Mouse (Mus musculus): Measurements from ENCODE around the gene Sart1.
A peak's percentile ranks its signal among the peaks of the same experiment; 100 is the strongest.
"Not testable (repeated sequence)": the region's sequence is repeated elsewhere in the genome, so short reads cannot be mapped to it uniquely, and the experiment has no call there.

Sart1 gene

GRCm38 (mm10) chr19:5366175-5367052 lies 22.1 kb downstream of the Sart1 start, which contains the start of gene Eif1ad:
TSS of gene Eif1ad (plus strand) at chr19:5366741.
- peak; percentile 95 for DNase-seq

GRCm38 (mm10) chr19:5365751-5366150 lies 22.8 kb downstream of the Sart1 start:
- no peak for DNase-seq

- no peak for DNase-seq
Observed at GRCm38 (mm10) chr19:5364124-5364523, 24.4 kb downstream of the Sart1 start.

GRCm38 (mm10) chr19:5362186-5362585 lies 26.3 kb downstream of the Sart1 start:
- no peak for DNase-seq

- DNase-seq = no peak
Observed at GRCm38 (mm10) chr19:5356080-5356479, 32.4 kb downstream of the Sart1 start.

- no peak for DNase-seq
Observed at GRCm38 (mm10) chr19:5353609-5354008, 34.9 kb downstream of the Sart1 start.

GRCm38 (mm10) chr19:5349502-5349873 lies 39.0 kb downstream of the Sart1 start, which contains the start of gene Cst6:
TSS of gene Cst6 (minus strand) at chr19:5349574.
- DNase-seq = not testable (repeated sequence)

GRCm38 (mm10) chr19:5348526-5349501 lies 39.7 kb downstream of the Sart1 start:
- peak; percentile 43 for DNase-seq

- DNase-seq = no peak
Observed at GRCm38 (mm10) chr19:5348064-5348463, 40.4 kb downstream of the Sart1 start.

- no peak for DNase-seq
Observed at GRCm38 (mm10) chr19:5345297-5346131, 43.0 kb downstream of the Sart1 start.

GRCm38 (mm10) chr19:5341360-5341759 lies 47.1 kb downstream of the Sart1 start:
- no peak for DNase-seq

- DNase-seq = peak; percentile 50
Observed at GRCm38 (mm10) chr19:5337975-5338374, 50.5 kb downstream of the Sart1 start.

GRCm38 (mm10) chr19:5335441-5335840 lies 53.1 kb downstream of the Sart1 start, which contains the start of gene Catsper1:
TSS of gene Catsper1 (plus strand) at chr19:5335741.
- no peak for DNase-seq

- no peak for DNase-seq
Observed at GRCm38 (mm10) chr19:5334741-5335140, 53.8 kb downstream of the Sart1 start.

- DNase-seq = no peak
Observed at GRCm38 (mm10) chr19:5327970-5328369, 60.5 kb downstream of the Sart1 start.

Measured in right cerebral cortex, postnatal 25 days (tissue).